Comparison of ENCODE assay signal across 8 mouse cellular contexts in the genomic region with DNA sequence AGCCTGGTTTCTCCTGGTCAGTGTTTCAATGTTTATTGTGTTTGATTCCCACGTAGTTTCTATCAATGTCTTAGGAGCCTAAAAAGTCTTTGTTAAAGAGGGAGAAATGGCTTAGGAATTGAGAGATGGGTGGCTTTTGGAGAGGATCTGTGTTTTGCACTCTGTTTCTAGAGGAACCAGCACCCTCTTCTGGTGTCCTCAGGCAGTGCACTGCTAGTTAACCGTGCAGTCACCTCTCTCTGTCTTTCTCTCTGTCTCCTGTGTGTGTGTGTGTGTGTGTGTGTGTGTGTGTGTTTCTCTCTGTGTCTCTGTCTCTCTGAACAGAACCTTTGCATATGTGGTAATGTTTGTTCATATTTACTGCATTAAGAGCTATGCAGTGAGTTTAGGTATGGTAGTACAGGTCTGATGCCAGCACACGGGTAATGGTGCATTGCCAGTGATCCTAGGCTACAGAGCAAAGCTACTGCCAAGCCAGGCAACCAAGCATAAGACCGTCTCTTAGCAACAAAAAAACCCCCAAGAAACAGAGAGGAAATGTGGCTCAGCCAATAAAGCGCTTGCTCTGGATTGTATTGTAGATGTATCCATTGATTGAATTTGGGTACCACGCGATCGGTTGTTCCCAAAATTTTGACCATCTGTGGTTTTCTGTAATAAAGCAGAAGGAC.
A peak's percentile ranks its signal among the peaks of the same experiment; 100 is the strongest.
DNase-seq lines count a peak whose midpoint lies in the region; ATAC-seq lines count a peak whose summit lies in the region.

No protein-coding gene starts in this region.

- no peak overlapping the region for H3K27ac ChIP-seq in heart, embryonic 10.5 days
- H3K27ac ChIP-seq in hindbrain, embryonic 11.5 days (ENCODE audit: low read depth, low read length), result no peak overlapping the region

- H3K36me3 ChIP-seq in heart, embryonic 10.5 days, result peaks cover 36% of the 10 kb centered on the region; the same call in 1 of the 2 replicates
- H3K36me3 ChIP-seq in hindbrain, embryonic 11.5 days (ENCODE audit: control insufficient read depth, insufficient read depth, low read length), result no peaks in the 10 kb centered on the region

- WGBS in heart, embryonic 10.5 days, result 81% methylated on average over 8 of the region's 8 CpGs
- WGBS in hindbrain, embryonic 11.5 days, result 84% methylated on average over 8 of the region's 8 CpGs

- H3K9ac ChIP-seq in hindbrain, embryonic 11.5 days (ENCODE audit: low read depth, low read length), result no peak overlapping the region

- peak; percentile 45 to 62 for DNase-seq in heart, postnatal 10 days
- no peak for DNase-seq in heart, embryonic 10.5 days (ENCODE audit: low spot score)
- DNase-seq in B cell, adult 2 months, result peak; percentile 21 to 25
- DNase-seq in adrenal gland, postnatal 25 days, result peak; percentile 34
- peak; percentile 71 for DNase-seq in hindbrain, embryonic 11.5 days (ENCODE audit: low spot score)
- DNase-seq in lung, postnatal 10 days, result peak; percentile 51
- DNase-seq in thymus, postnatal 25 days, result peak; percentile 33
- DNase-seq in gastrocnemius, adult 18-20 months (ENCODE audit: low spot score), result no peak

- no peak overlapping the region for H3K4me2 ChIP-seq in hindbrain, embryonic 11.5 days (replicated peaks; ENCODE audit: low read depth, low read length)

- no peaks in the 10 kb centered on the region for H3K4me1 ChIP-seq in heart, embryonic 10.5 days
- H3K4me1 ChIP-seq in hindbrain, embryonic 11.5 days (replicated peaks; ENCODE audit: control insufficient read depth, insufficient read depth, low read length), result no peaks in the 10 kb centered on the region

- no peaks in the 10 kb centered on the region for H3K27me3 ChIP-seq in heart, embryonic 10.5 days (ENCODE audit: insufficient read depth, poor library complexity, severe bottlenecking)
- no peaks in the 10 kb centered on the region for H3K27me3 ChIP-seq in hindbrain, embryonic 11.5 days (ENCODE audit: control insufficient read depth, insufficient read depth, low read length)

- no peaks in the 10 kb centered on the region for H3K9me3 ChIP-seq in heart, embryonic 10.5 days
- H3K9me3 ChIP-seq in hindbrain, embryonic 11.5 days (ENCODE audit: control insufficient read depth, low read length), result no peaks in the 10 kb centered on the region

- no peak overlapping the region for H3K4me3 ChIP-seq in heart, embryonic 10.5 days
- no peak overlapping the region for H3K4me3 ChIP-seq in hindbrain, embryonic 11.5 days (ENCODE audit: low read depth, low read length)

- intact Hi-C loops in heart, postnatal 10 days (cut with DNase I), result loop anchor here (5.0 kb wide), 1 partner anchor 39 kb away; no protein-coding TSS in a partner anchor

- ATAC-seq in hindbrain, embryonic 11.5 days (ENCODE audit: low FRiP score), result no peak

Comparison
In these comparisons a context has a peak if more than half of its experiments do, and no peak if none do; other contexts are left out.
1. DNase-seq: peak in heart, postnatal 10 days (2 of 2), B cell, adult 2 months (2 of 2), adrenal gland, postnatal 25 days (single experiment), hindbrain, embryonic 11.5 days (single experiment), lung, postnatal 10 days (single experiment) and thymus, postnatal 25 days (single experiment); none in heart, embryonic 10.5 days (single experiment) and gastrocnemius, adult 18-20 months (single experiment).